Mouse (Mus musculus) gastrocnemius, adult 8-10 months (tissue): ENCODE measurements around the gene Atxn7l2. TPM values are rescaled to one million over a fixed set of nuclear protein-coding genes. Genes with fewer than 3 reads are reported as not detected.
A peak's percentile ranks its signal among the peaks of the same experiment; 100 is the strongest.

Experiments
- DNase-seq, 2 experiments: peaks; one replicate each; pipeline ENCODE4 v3.0.0; 2022; ENCODE audit warnings: low spot score in 2 of 2
- total RNA-seq, 4 experiments: library from RNA; stranded (reverse); gene quantifications; 2 replicates each; pipeline ENCODE4 v1.2.4; 2022

Atxn7l2 gene
- total RNA-seq, 4 experiments from 2014 or later, result 5.9 to 7.4 (median 6.6) TPM

GRCm38 (mm10) chr3:108180514-108180913 is 30.2 kb downstream of the Atxn7l2 start:
- no peak for DNase-seq

GRCm38 (mm10) chr3:108178756-108179715 is 31.7 kb downstream of the Atxn7l2 start:
- DNase-seq, result no peak

- no peak for DNase-seq
Observed at GRCm38 (mm10) chr3:108174672-108175531, 35.8 kb downstream of the Atxn7l2 start.

- no peak for DNase-seq
Observed at GRCm38 (mm10) chr3:108169199-108169598, 41.5 kb downstream of the Atxn7l2 start.

GRCm38 (mm10) chr3:108167499-108167898 is 43.2 kb downstream of the Atxn7l2 start:
- DNase-seq, result peak in 1 of 2 experiments; percentile 48

GRCm38 (mm10) chr3:108166486-108167211 is 44.1 kb downstream of the Atxn7l2 start:
- DNase-seq, result peak; percentile 76 to 86

- peak; percentile 37 to 49 for DNase-seq
Observed at GRCm38 (mm10) chr3:108165532-108166315, 45.0 kb downstream of the Atxn7l2 start.

- DNase-seq, result peak; percentile 69 to 77
Observed at GRCm38 (mm10) chr3:108164807-108165206, 45.9 kb downstream of the Atxn7l2 start.

GRCm38 (mm10) chr3:108164091-108164490 is 46.6 kb downstream of the Atxn7l2 start:
- DNase-seq, result no peak

GRCm38 (mm10) chr3:108158383-108159037 is 52.2 kb downstream of the Atxn7l2 start:
- peak in 1 of 2 experiments; percentile 44 for DNase-seq

- no peak for DNase-seq
Observed at GRCm38 (mm10) chr3:108154656-108155055, 56.1 kb downstream of the Atxn7l2 start, which contains the start of gene Gpr61. Gene Gpr61, minus strand, starts transcription at chr3:108154882.

- no peak for DNase-seq
Observed at GRCm38 (mm10) chr3:108152290-108152689, 58.4 kb downstream of the Atxn7l2 start.

Other genes with a start within 250 kb of the Atxn7l2 start
- gene Gstm3, start 241.7 kb downstream of the Atxn7l2 start, total RNA-seq, result not detected
- 100 to 1,000 TPM in 2 of 4 experiments, 10 to 100 TPM in 2; 78.6 to 144 (median 111) TPM for gene Gstm2, start 224.5 kb downstream of the Atxn7l2 start, total RNA-seq
- gene Gstm1, start 193.0 kb downstream of the Atxn7l2 start, total RNA-seq, result 100 to 1,000 TPM; 166 to 199 (median 185) TPM
- gene Gstm4, start 166.0 kb downstream of the Atxn7l2 start, total RNA-seq, result 10 to 100 TPM; 11.7 to 18.7 (median 14.1) TPM
- gene Ampd2, start 124.3 kb downstream of the Atxn7l2 start, total RNA-seq, result 1 to 10 TPM; 3.1 to 4.4 (median 3.6) TPM
- gene Gnat2, start 118.1 kb downstream of the Atxn7l2 start, total RNA-seq, result 1 to 10 TPM in 1 of 4 experiments, under 1 TPM in 3; 0.62 to 1.1 (median 0.82) TPM
- 10 to 100 TPM in 3 of 4 experiments, 1 to 10 TPM in 1; 7.7 to 11.5 (median 10.5) TPM for gene Gnai3, start 64.8 kb downstream of the Atxn7l2 start, total RNA-seq
- not detected for gene Gpr61, start 56.1 kb downstream of the Atxn7l2 start, total RNA-seq
- gene Amigo1, start 24.6 kb downstream of the Atxn7l2 start, total RNA-seq, result 10 to 100 TPM; 30.3 to 36.5 (median 32.6) TPM
- 1 to 10 TPM; 3.0 to 3.8 (median 3.4) TPM for gene Cyb561d1, start 9.7 kb downstream of the Atxn7l2 start, total RNA-seq
- 100 to 1,000 TPM; 240 to 296 (median 244) TPM for gene Sypl2, start 15.7 kb upstream of the Atxn7l2 start, total RNA-seq
- 10 to 100 TPM; 57.8 to 63.3 (median 60.8) TPM for gene Psma5, start 46.0 kb upstream of the Atxn7l2 start, total RNA-seq
- 10 to 100 TPM; 50.2 to 56.6 (median 53.5) TPM for gene Sort1, start 73.1 kb upstream of the Atxn7l2 start, total RNA-seq
- gene Mybphl, start 154.0 kb upstream of the Atxn7l2 start, total RNA-seq, result not detected
- gene Psrc1, start 172.9 kb upstream of the Atxn7l2 start, total RNA-seq, result not detected
- gene Celsr2, start 204.6 kb upstream of the Atxn7l2 start, total RNA-seq, result 10 to 100 TPM in 2 of 4 experiments, 1 to 10 TPM in 2; 8.9 to 12.5 (median 9.6) TPM
- gene Sars, start 234.3 kb upstream of the Atxn7l2 start, total RNA-seq, result 100 to 1,000 TPM; 106 to 124 (median 111) TPM